Mouse (Mus musculus) mature B cell (primary cell): ENCODE data around the gene Supt4a.

Experiments used
- in situ Hi-C: fragments of 300-500 bp; cut with MboI; formaldehyde crosslinking; loops from 2 replicates; pipeline ENCODE4 v1.14.3; 2019

Gene Supt4a

DNA sequence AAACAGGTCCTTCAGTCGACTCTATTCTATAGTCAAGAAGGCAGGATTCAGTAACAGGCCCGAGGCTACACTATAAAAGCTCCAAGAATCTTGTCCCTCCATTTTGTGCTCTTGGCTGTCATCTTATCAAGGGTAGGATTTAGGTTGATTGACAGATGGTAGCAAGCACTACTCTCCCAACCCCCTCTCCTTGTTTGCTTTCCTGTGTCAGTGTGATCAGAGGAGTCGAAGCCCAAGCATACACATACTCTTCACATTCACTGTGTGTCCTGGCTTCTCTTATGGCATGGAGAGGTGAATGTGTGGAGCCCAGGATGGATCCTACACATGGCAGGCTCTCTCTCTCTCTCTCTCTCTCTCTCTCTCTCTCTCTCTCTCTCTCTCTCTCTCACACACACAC, 13.2 kb downstream of the Supt4a start:
- in situ Hi-C loops: loop anchor here (10.0 kb wide), 1 partner anchor 306 kb away; no protein-coding TSS in a partner anchor

- in situ Hi-C loops: loop anchor here (10.0 kb wide), 1 partner anchor 306 kb away; no protein-coding TSS in a partner anchor
Measured at GRCm38 (mm10) chr11:87751031-87751430, 13.7 kb downstream of the Supt4a start.

GRCm38 (mm10) chr11:87751491-87751966, 14.2 kb downstream of the Supt4a start:
- in situ Hi-C loops: loop anchor here (10.0 kb wide), 1 partner anchor 307 kb away; no protein-coding TSS in a partner anchor

DNA sequence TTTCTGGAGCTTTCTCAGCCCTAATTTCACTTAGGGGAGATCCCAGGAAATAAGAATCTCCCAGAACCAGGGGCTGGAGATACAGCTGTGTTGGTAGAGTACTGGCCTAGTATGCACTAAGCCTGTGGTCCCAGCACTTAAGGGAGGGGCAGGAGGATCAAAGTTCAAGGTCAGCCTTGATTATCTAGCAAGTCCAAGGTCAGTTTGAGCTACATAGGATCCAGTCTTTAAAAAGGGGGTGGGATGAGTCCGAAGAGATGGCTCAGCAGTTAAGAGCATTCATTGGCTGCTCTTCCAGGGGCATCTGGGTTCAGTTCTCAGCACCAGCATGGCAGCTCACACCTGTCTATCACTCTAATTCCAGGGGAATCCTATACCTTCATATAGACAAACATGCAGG, 15.0 kb downstream of the Supt4a start:
- in situ Hi-C loops: loop anchor here (10.0 kb wide), 1 partner anchor 308 kb away; no protein-coding TSS in a partner anchor

DNA sequence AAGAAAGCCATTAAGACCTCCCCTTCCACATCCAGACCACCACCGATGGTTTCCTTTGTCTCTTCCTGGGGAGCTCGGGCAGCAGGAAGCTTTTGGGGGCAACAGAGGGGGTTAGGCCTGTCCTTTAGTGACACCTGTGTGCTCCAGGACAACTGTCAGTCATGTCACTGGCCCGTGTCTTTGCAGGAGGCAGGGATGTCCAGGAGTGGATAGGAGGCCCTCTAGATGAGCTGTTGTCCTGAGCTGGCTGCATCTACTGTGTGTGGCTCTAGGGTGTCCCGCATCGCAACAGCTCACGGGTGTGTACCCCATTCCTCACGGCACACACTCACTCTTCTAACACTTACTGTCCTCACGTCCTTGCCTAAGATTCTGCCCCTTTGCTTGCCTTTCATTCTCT, 15.9 kb downstream of the Supt4a start:
- in situ Hi-C loops: loop anchor here (10.0 kb wide), 1 partner anchor 308 kb away; no protein-coding TSS in a partner anchor

- in situ Hi-C loops: loop anchor here (10.0 kb wide), 1 partner anchor 309 kb away; no protein-coding TSS in a partner anchor
Measured at GRCm38 (mm10) chr11:87753891-87754501, 16.6 kb downstream of the Supt4a start.

GRCm38 (mm10) chr11:87754603-87755002, 17.3 kb downstream of the Supt4a start:
- in situ Hi-C loops: loop anchor here (10.0 kb wide), 1 partner anchor 310 kb away; no protein-coding TSS in a partner anchor

DNA sequence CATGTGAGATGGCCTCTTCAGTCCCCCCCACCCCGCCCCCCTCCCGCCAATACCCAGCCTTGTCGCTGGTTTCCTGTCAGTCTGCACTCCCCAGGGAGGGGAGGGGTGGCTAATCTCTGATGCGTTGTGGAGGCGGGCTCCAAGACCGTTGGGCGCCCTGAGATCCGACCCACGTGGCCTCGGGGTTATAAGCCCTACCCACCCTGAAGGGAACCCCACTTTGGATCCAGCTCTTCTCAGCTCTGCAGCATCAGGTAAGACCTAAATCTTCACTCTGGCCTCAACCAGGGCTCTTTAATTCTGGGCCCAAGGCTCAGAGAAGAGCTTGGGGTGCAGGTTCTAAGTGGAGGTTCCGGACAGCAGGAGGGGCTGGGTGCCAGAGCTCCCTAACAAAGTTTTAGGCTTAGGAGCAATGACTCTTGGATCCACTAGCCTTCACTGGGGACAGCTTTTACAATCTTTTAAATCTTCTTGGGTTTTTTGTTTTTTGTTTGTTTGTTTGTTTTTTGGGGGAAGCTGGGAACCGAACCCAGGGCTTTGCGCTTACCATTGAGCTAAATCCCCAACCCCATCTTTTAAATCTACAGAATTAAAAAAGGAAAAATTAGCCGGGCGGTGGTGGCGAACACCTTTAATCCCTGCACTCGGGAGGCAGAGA, 18.1 kb downstream of the Supt4a start:
- in situ Hi-C loops: loop anchor here (10.0 kb wide), 1 partner anchor 311 kb away; no protein-coding TSS in a partner anchor

GRCm38 (mm10) chr11:87756251-87756820, 19.0 kb downstream of the Supt4a start:
- in situ Hi-C loops: loop anchor here (10.0 kb wide), 1 partner anchor 312 kb away; no protein-coding TSS in a partner anchor

GRCm38 (mm10) chr11:87757001-87757954, 19.9 kb downstream of the Supt4a start:
- in situ Hi-C loops: loop anchor here (10.0 kb wide), 1 partner anchor 312 kb away; no protein-coding TSS in a partner anchor

DNA sequence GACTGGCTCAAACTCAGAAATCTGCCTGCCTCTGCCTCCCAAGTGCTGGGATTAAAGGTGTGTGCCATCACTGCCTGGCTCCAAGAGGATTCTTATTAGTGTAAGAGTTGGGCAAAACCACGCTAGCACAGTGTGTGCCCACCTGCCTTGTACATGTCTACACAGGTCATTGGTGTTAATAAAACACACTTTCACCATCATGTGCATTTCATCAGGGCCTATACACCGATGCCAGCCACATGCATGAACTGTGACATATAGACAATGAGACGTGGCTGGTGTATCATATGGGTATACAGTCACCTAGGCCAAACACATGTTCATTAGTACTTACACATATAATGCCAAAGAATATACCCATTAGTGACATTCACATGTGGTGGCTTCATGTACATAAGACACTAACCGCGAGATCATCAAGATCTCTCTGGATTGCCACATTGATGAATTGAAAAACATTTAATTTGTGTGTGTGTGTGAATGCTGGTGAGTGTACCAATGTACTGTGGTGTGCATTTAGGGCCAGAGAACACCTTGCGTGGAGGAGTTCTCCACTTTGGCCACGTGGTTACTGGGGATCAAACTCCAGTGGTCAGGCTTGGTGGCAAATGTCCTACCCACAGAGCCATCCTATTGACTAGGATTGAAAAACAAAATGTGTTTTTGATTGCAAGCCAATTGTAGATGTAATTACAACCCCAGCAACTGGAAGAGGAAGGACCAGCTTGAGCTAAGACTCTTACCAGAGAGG, 21.0 kb downstream of the Supt4a start:
- in situ Hi-C loops: loop anchor here (10.0 kb wide), 1 partner anchor 314 kb away; no protein-coding TSS in a partner anchor

DNA sequence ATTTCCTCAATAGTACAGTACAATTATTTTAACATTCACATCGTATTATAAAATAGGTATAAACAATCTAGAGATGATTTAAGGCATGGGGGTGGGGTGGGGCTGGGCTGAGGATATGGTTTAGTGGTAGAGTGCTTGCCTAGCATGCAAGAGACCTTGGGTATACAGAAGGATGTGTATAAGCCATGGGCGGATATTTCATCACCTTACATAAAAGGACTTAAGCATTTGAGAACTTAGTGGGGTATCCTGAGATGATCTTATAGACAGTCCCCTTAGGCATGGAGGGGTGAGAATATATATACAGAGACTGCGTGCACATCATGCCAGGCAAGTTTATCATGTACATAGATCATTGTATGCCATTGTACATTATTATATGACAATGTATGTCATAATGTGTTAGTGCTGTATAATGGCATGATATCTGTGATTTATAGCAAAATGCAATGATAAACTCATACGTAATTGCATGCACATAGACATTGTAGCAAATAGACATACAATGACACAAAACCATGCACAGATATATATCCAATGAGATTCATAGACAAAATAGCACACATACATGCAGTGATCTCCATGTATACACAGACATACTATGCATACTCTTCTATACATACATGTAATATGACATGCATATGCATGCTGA, 21.7 kb downstream of the Supt4a start:
- in situ Hi-C loops: loop anchor here (10.0 kb wide), 1 partner anchor 314 kb away; no protein-coding TSS in a partner anchor

- in situ Hi-C loops: loop anchor here (10.0 kb wide), 1 partner anchor 315 kb away; no protein-coding TSS in a partner anchor
Measured at GRCm38 (mm10) chr11:87759609-87760005, 22.3 kb downstream of the Supt4a start.

- in situ Hi-C loops: no loop called here
Measured at GRCm38 (mm10) chr11:87760301-87761081, 23.1 kb downstream of the Supt4a start, which contains the start of gene Tspoap1. TSS of gene Tspoap1 (plus strand) at chr11:87760541.

DNA sequence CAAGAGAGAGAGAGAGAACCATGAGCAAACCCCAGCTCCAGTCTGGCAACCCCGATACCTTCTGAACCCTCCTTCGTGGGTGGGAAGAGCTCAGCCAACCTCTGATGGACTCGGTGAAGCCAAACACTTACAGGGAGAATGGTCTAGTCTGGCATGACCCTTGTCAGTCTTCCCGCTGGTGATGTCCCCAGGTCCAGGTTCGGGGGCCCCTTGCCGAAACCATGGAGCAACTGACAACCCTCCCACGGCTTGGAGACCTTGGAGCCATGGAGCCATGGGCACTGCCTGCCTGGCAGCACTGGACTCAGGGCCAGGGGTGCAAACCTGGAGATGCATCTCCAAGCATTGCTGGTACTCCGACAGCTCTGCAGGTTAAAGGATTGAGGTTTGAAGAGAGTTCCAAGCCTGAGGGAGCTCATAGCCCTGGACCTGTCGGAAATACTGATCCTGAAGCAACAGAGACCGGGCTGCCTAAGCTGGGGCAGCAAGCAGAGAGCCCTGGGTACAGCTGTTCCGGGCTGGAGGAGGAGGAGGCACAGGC, 23.9 kb downstream of the Supt4a start:
- in situ Hi-C loops: no loop called here

DNA sequence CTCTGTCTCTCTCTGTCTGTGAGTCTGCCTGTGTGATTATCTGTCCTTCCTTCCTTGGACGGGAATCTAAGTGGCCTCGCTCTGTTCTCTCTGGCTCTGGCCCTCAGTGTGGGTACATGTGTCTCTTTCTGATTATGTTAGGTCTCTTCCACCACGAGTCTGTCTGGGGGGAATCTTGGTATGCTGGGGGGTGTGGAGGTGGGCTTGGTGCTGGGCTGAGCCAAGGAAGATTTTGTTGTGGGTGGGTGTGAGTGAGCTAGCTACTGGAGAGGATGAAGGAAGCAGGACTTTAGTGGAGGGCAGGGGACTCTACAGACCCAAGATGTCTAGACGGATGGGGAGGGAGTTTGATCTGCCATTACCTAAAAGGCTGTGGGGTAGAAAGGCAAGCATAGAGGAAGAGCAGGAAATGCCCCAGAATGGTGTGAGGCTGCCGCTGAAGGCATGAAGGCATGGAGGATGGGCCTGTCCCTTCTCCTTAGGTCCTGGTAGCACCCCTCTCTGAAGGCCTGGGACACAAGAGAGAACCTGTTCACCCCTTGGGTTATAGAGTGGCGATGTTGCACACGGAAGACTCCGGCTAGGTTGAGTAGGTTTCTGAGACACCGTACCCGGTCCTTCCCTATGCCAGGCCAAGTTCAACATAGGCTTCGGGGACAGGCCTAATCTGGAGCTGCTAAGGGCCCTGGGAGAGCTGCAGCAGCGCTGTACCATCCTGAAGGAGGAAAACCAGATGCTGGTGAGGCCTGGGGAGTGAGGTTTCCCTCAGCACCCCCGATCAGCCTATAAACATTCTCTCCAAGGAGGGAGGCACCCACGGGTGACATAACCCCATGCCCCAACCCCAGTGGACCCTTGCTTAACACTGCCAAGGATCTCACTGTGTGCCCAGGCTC, 24.7 kb downstream of the Supt4a start:
- in situ Hi-C loops: no loop called here

DNA sequence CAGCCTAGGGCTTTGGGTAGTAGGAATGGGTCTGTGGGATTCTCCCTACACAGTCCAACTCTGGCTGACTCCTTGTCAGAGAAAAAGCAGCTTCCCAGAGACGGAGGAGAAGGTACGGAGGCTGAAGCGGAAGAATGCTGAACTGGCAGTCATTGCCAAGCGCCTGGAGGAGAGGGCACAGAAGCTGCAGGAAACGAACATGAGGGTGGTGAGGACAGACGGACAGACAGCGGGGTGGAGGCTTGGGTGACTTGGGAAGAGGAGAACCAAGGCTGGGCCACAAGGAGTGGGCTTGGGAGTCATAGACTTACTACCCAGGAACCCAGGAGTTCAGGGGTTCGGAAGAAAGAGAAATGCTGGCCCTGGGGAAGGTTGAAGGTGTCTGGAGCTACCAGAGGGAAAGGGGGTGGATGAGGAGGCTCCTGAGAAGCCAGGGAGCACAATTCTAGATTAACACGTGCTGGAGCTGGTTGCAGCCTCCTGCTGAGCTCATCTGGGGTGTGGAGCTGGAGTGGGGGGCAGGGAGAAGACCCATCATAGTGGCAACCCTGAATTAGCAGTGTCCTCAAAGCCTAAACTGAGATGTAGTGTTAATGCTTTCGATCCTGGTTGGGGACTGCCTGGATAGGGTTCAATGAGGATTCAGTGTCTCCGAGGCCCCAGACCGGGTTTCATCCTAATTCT, 25.5 kb downstream of the Supt4a start:
- in situ Hi-C loops: no loop called here
